Mouse (Mus musculus) liver, embryonic 14.5 days (tissue): ENCODE measurements around the gene Zfp746. TPM values are rescaled to one million over a fixed set of nuclear protein-coding genes. Genes with fewer than 3 reads are reported as not detected.

Experiments used
- ATAC-seq: fragments of 200-750 bp; cut with Nextera tagmentation; 2 replicates; pipeline ENCODE4 v1.8.0; 2017; ENCODE audit warnings: moderate number of reproducible peaks, mild to moderate bottlenecking, moderate library complexity; ENCODE audit not compliant: insufficient read depth
- DNase-seq, 3 experiments: peaks; one replicate each; pipeline ENCODE4 v3.0.0-alpha.2; 2012 to 2013; ENCODE audit warnings: low read depth in 3 of 3, low spot score in 3 of 3
- H3K27ac ChIP-seq: fragments of 300-500 bp; sonication (generic); 2 replicates; pipeline ENCODE4 v1.5.1; 2014; ENCODE audit warnings: moderate library complexity, mild to moderate bottlenecking, control low read depth, inconsistent platforms
- H3K27me3 ChIP-seq: fragments of 300-500 bp; sonication (generic); 2 replicates; pipeline ENCODE4 v1.6.1; 2014; ENCODE audit warnings: mild to moderate bottlenecking, low read length, moderate library complexity; ENCODE audit not compliant: control insufficient read depth, insufficient read depth
- H3K36me3 ChIP-seq: fragments of 300-500 bp; sonication (generic); replicated peaks from 2 replicates; pipeline ENCODE4 v1.6.1; 2014; ENCODE audit warnings: low read depth; ENCODE audit not compliant: control insufficient read depth, insufficient read depth
- H3K4me1 ChIP-seq, 2 experiments: fragments of 200-500 bp in 1 of 2; fragments of 300-500 bp in 1 of 2; sonication (generic) in 1 of 2; replicated peaks; 2 replicates each; pipeline ENCODE4 v1.6.1; 2012 to 2014; ENCODE audit warnings: antibody characterized with exemption in 1 of 2, inconsistent platforms in 1 of 2, low read length in 1 of 2; ENCODE audit not compliant: control insufficient read depth in 2 of 2, insufficient read depth in 2 of 2
- H3K4me2 ChIP-seq: fragments of 300-500 bp; sonication (generic); 2 replicates; pipeline ENCODE4 v1.6.1; 2014; ENCODE audit warnings: low read depth, mild to moderate bottlenecking, control low read depth, moderate library complexity
- H3K4me3 ChIP-seq, 2 experiments: fragments of 200-500 bp in 1 of 2; fragments of 300-500 bp in 1 of 2; sonication (generic) in 1 of 2; 2 replicates each; pipeline ENCODE4 v1.5.1; 2012 to 2014; ENCODE audit warnings: low read depth in 2 of 2, low read length in 2 of 2, mild to moderate bottlenecking in 2 of 2, control low read depth in 1 of 2, inconsistent platforms in 1 of 2, moderate library complexity in 1 of 2; ENCODE audit not compliant: insufficient read depth in 1 of 2
- H3K9ac ChIP-seq: fragments of 300-500 bp; sonication (generic); replicated peaks from 2 replicates; pipeline ENCODE4 v1.6.1; 2014; ENCODE audit warnings: mild to moderate bottlenecking, control low read depth, moderate library complexity
- H3K9me3 ChIP-seq: fragments of 300-500 bp; sonication (generic); 2 replicates; pipeline ENCODE4 v1.6.1; 2016; ENCODE audit warnings: low read length, mixed read lengths; ENCODE audit not compliant: control insufficient read depth
- CTCF ChIP-seq: IDR thresholded peaks from 2 replicates; pipeline ENCODE4 v1.5.1; 2016; ENCODE audit warnings: antibody characterized with exemption, low read depth, control low read depth
- EP300 ChIP-seq: IDR thresholded peaks from 2 replicates; pipeline ENCODE4 v1.6.1; 2016; ENCODE audit warnings: antibody characterized with exemption, low read depth
- WGBS: fragments of 180-500 bp; shearing (Covaris S2); extraction: QIAGEN DNeasy Blood & Tissue Kit; methylation state at CpG from one replicate; pipeline ENCODE4 v1.1.7; 2014; ENCODE audit not compliant: insufficient replicate concordance; 5-methylcytosine and 5-hydroxymethylcytosine counted together
- polyA plus RNA-seq, 2 experiments: library from polyadenylated mRNA; depleted of rRNA in 1 of 2; stranded (reverse) in 1 of 2; unstranded in 1 of 2; fragments of >200 nt; fragmentation: Nextera tagmentation in 1 of 2; extraction: Ambion mirVana in 1 of 2; gene quantifications; 2 replicates each; pipeline versions ENCODE4 v1.2.1 to v1.2.3; 2012 to 2014

The Zfp746 gene
- polyA plus RNA-seq, 2 experiments = 4.0 to 5.2 TPM

DNA sequence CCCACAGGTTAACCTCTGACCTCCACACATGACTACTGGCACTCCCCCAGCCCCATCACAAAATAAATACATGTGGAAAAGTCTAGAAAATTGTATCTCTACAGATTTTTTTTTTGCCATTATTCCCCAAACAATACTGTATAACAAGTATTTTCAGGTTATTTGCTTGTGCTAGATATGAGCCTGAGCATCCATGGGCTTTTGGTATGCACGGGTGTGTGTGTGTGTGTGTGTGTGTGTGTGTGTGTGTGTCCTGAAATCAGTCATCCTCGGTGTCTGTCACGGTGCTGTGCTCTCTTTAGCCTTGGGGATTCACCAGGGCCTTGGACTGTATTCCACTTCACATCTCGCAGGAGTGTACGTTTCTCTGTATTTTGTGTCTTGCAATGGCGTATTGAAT, 34.3 kb downstream of the Zfp746 start:
- no peak overlapping the region for H3K4me2 ChIP-seq
- no peaks in the 10 kb centered on the region for H3K9me3 ChIP-seq
- H3K27ac ChIP-seq = no peak overlapping the region
- 65% methylated on average over 6 of the region's 6 CpGs for WGBS
- DNase-seq = no peak
- TF ChIP-seq CTCF = no peak
- no peak for TF ChIP-seq EP300
- no peak for ATAC-seq
- H3K36me3 ChIP-seq = no peaks in the 10 kb centered on the region
- no peak overlapping the region for H3K4me3 ChIP-seq
- H3K9ac ChIP-seq = no peak overlapping the region
- H3K4me1 ChIP-seq = peaks cover 0 to 2% of the 10 kb centered on the region in 2 experiments; a peak in 1 of 4 replicates
- H3K27me3 ChIP-seq = peaks cover 3% of the 10 kb centered on the region; the same call in 1 of the 2 replicates

GRCm38 (mm10) chr6:48051666-48052065, 34.7 kb downstream of the Zfp746 start:
- no peak overlapping the region for H3K4me2 ChIP-seq
- no peak overlapping the region for H3K27ac ChIP-seq
- DNase-seq = no peak
- H3K4me3 ChIP-seq = no peak overlapping the region
- 47% methylated on average over 2 of the region's 2 CpGs for WGBS
- no peaks in the 10 kb centered on the region for H3K9me3 ChIP-seq
- no peak overlapping the region for H3K9ac ChIP-seq
- peaks cover 3% of the 10 kb centered on the region; the same call in 1 of the 2 replicates for H3K27me3 ChIP-seq
- H3K4me1 ChIP-seq = peaks cover 0 to 3% of the 10 kb centered on the region in 2 experiments; a peak in 1 of 4 replicates
- H3K36me3 ChIP-seq = no peaks in the 10 kb centered on the region
- ATAC-seq = no peak
- TF ChIP-seq CTCF (no peak), EP300 (no peak)

DNA sequence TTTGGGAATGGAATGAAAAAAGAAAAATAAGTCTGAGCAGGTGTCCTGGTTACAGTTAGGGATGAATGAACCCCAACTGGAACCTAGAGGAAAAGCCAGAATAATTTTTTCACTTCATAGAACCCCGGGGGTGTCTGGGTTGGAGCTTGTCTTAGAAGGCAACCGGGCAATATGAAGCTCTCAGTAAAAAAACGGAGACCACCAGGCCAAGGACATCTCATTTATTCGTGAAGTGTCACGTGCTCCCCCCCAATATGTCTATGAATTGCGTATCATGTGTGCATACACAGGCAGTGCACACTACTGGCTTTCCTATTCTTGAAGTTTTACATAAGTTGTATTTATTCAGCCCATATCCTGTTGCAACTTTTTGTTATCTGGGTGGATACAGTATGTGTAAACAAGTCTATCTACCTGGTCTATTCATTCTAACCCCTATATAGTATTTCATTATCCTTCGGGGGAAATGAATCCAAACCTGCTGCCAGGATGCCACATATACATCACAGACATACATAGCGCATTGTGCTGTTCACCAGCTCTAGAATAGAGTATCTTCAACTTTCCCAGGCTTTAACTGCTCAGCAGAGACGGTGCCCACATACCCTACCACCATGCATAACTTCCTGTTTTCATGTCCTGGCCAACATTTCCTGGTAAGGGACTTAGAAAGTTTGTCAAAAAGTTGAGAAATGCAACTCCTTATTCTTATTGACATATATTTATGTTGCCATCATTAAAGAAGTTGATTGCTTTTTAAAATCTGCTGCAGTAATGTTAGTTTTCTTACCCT, 36.9 kb downstream of the Zfp746 start:
- ATAC-seq (no peak), DNase-seq (no peak)
- WGBS = 37% methylated on average over 9 of the region's 9 CpGs
- Histone ChIP-seq H3K9me3 (no peaks in the 10 kb centered on the region), H3K27ac (no peak overlapping the region), H3K4me3 (peak overlapping the region; percentile 55 to 80), H3K36me3 (no peaks in the 10 kb centered on the region; the same call in 1 of the 2 replicates), H3K9ac (peak overlapping the region; percentile 68), H3K4me1 (peaks cover 0 to 4% of the 10 kb centered on the region in 2 experiments; a peak in 1 of 4 replicates), H3K27me3 (peaks cover 3% of the 10 kb centered on the region; the same call in 1 of the 2 replicates), H3K4me2 (peak overlapping the region; percentile 76)
- TF ChIP-seq CTCF = no peak
- no peak for TF ChIP-seq EP300

DNA sequence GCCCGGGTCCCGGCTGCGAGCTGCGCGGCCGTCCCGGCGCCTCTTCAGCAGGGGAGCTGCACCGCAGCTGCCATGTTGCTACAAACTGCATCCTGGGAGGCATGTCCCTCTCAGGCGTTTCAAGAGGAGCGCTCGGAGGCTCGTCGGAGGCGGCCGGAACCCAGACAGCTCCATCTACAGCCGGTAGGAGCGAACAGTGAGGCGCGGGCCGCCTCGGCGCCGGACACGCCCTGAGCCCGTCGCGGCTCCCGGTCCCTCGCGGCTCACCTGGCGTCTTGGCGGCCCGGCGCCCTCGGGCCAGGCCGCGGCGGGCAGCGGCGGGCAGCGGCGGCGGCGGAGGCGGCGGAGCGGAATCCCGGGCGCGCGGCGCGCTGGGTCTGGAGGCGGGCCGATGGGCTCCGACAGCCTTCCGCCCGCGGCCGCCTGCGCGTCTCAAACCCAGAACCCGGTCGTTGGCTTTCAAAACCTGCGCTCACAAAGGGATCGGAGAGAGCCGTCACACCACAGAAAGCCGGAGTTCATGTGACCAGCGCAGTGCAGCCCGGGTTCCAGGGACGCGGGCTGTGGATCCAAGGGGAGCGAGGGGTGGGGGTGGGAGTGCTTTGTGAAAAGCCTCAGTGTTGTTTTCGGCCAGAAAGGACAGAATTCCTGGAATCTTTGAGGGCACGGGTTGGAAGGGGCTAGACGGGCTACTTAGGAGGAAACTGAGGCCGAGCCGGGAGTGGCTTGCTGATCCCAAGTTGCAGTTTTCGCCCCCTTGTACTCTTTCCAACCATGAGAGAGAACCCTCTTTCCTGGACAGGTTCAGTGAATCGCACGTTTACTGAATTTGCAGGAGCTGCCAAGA, 37.7 kb downstream of the Zfp746 start, which contains the start of gene Zfp777:
Gene Zfp777, minus strand, starts transcription at position 486 of the 847 bp plus-strand sequence.
- TF ChIP-seq EP300 = no peak
- peak; percentile 56; the same call in 1 of the 2 replicates for TF ChIP-seq CTCF
- Histone ChIP-seq H3K4me3 (peak within 1 kb of the TSS; percentile 55 to 80), H3K4me2 (peak within 1 kb of the TSS; percentile 76), H3K9ac (peak within 1 kb of the TSS; percentile 68), H3K9me3 (no peaks in the 10 kb centered on the region), H3K36me3 (peaks cover 2% of the 10 kb centered on the region; the same call in 1 of the 2 replicates), H3K4me1 (peaks cover 0 to 4% of the 10 kb centered on the region in 2 experiments; a peak in 1 of 4 replicates), H3K27ac (peak within 1 kb of the TSS; percentile 31; the same call in 1 of the 2 replicates), H3K27me3 (peaks cover 3% of the 10 kb centered on the region; the same call in 1 of the 2 replicates)
- peak; percentile 80 for ATAC-seq
- DNase-seq = peak; percentile 53 to 61 (median 57)
- WGBS = under 1% methylated on average over 81 of the region's 82 CpGs
